Mouse (Mus musculus) heart, embryonic 14.5 days (tissue): Measurements from ENCODE around the gene Dclk2. TPM values are rescaled to one million over a fixed set of nuclear protein-coding genes. Genes with fewer than 3 reads are reported as not detected.

Experiments
- ATAC-seq: fragments of 200-750 bp; cut with Nextera tagmentation; 2 replicates; pipeline ENCODE4 v1.8.0; 2017; ENCODE audit warnings: low read depth, moderate TSS enrichment; ENCODE audit not compliant: insufficient number of reproducible peaks, insufficient read depth, low FRiP score
- H3K27ac ChIP-seq, 2 experiments: fragments of 200-500 bp in 1 of 2; fragments of 300-500 bp in 1 of 2; sonication (generic) in 1 of 2; replicated peaks in 1 of 2; 2 replicates each; pipeline ENCODE4 v1.5.1; 2012 to 2014; ENCODE audit warnings: low read depth in 2 of 2, low read length in 2 of 2, control low read depth in 1 of 2, mild to moderate bottlenecking in 1 of 2, mixed read lengths in 1 of 2; ENCODE audit not compliant: control insufficient read depth in 1 of 2, insufficient read depth in 1 of 2
- H3K27me3 ChIP-seq: fragments of 300-500 bp; sonication (generic); 2 replicates; pipeline ENCODE4 v1.6.1; 2014; ENCODE audit warnings: mild to moderate bottlenecking, low read length, control low read depth; ENCODE audit not compliant: control insufficient read depth, insufficient read depth
- H3K36me3 ChIP-seq: fragments of 300-500 bp; sonication (generic); 2 replicates; pipeline ENCODE4 v1.6.1; 2014; ENCODE audit warnings: mild to moderate bottlenecking, control low read depth, low read length, mixed read lengths; ENCODE audit not compliant: control insufficient read depth, insufficient read depth
- H3K4me1 ChIP-seq, 2 experiments: fragments of 200-500 bp in 1 of 2; fragments of 300-500 bp in 1 of 2; sonication (generic) in 1 of 2; 2 replicates each; pipeline ENCODE4 v1.6.1; 2012 to 2014; ENCODE audit warnings: low read length in 2 of 2, control low read depth in 1 of 2, mixed read lengths in 1 of 2; ENCODE audit not compliant: control insufficient read depth in 2 of 2, insufficient read depth in 2 of 2
- H3K4me2 ChIP-seq: fragments of 300-500 bp; sonication (generic); 2 replicates; pipeline ENCODE4 v1.6.1; 2014; ENCODE audit warnings: mild to moderate bottlenecking, low read length
- H3K4me3 ChIP-seq, 2 experiments: fragments of 200-500 bp in 1 of 2; fragments of 300-500 bp in 1 of 2; sonication (generic) in 1 of 2; 2 replicates each; pipeline ENCODE4 v1.5.1; 2012 to 2014; ENCODE audit warnings: low read length in 2 of 2, mild to moderate bottlenecking in 2 of 2, control low read depth in 1 of 2, low read depth in 1 of 2, moderate library complexity in 1 of 2; ENCODE audit not compliant: control insufficient read depth in 1 of 2, insufficient read depth in 1 of 2
- H3K9ac ChIP-seq: fragments of 300-500 bp; sonication (generic); 2 replicates; pipeline ENCODE4 v1.6.1; 2014; ENCODE audit warnings: mild to moderate bottlenecking, low read length
- H3K9me3 ChIP-seq: fragments of 300-500 bp; sonication (generic); 2 replicates; pipeline ENCODE4 v1.6.1; 2016; ENCODE audit warnings: low read length, control low read depth; ENCODE audit not compliant: control insufficient read depth
- WGBS: fragments of 180-500 bp; shearing (Covaris S2); extraction: QIAGEN DNeasy Blood & Tissue Kit; methylation state at CpG from one replicate; pipeline ENCODE4 v1.1.7; 2014; 5-methylcytosine and 5-hydroxymethylcytosine counted together
- polyA plus RNA-seq: library from polyadenylated mRNA; unstranded; fragments of >200 nt; fragmentation: Nextera tagmentation; extraction: Ambion mirVana; gene quantifications from 2 replicates; pipeline ENCODE4 v1.2.1, GENCODE M21; 2014

The Dclk2 gene
- polyA plus RNA-seq, 1 experiment from 2014 or later = 3.2 TPM

- H3K9ac ChIP-seq = no peak overlapping the region
- 23% methylated on average over 3 of the region's 3 CpGs for WGBS
- no peak overlapping the region for H3K4me2 ChIP-seq
- H3K4me1 ChIP-seq = peaks cover 4 to 12% of the 10 kb centered on the region in 2 experiments; a peak in 3 of 4 replicates
- no peaks in the 10 kb centered on the region for H3K9me3 ChIP-seq
- ATAC-seq = no peak
- no peak overlapping the region for H3K4me3 ChIP-seq
- no peaks in the 10 kb centered on the region for H3K27me3 ChIP-seq
- no peak overlapping the region for H3K27ac ChIP-seq
- H3K36me3 ChIP-seq = no peaks in the 10 kb centered on the region
Observed at GRCm38 (mm10) chr3:86868721-86869120, 51.9 kb downstream of the Dclk2 start.

DNA sequence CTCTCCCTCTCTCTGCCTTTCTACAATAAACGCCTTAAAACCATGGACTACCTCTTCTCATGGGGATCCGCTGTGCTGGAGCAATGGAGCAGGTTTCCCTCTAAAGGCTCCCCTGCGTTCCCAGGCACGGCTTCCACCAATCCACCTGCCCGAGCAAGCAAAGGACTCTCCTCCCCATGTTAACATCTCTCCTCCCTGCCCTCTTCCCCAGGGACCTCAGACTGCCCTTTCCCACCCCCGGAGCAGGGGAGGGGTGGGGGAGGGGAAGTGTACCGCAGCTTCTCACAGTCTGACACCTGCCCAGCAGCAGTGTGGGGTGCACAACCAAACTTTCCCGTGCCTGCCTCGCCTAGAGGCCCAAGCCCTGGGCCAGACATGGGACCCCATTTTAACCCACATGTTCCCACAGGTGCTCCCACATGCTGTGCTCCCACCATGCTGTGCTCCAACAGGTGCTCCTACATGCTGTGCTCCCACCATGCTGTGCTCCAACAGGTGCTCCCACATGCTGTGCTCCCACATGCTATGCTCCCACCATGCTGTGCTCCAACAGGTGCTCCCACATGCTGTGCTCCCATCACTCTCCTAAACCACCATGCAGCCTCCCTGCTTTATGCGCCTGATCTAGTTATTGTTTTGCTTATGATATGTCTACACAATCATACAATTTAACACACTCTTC, 57.2 kb downstream of the Dclk2 start:
- WGBS = 30% methylated on average over 10 of the region's 10 CpGs
- H3K27ac ChIP-seq = no peak overlapping the region
- H3K4me1 ChIP-seq = peaks cover 2 to 5% of the 10 kb centered on the region in 2 experiments; a peak in 2 of 4 replicates
- no peak overlapping the region for H3K4me2 ChIP-seq
- H3K36me3 ChIP-seq = no peaks in the 10 kb centered on the region
- H3K9ac ChIP-seq = no peak overlapping the region
- H3K4me3 ChIP-seq = no peak overlapping the region
- no peaks in the 10 kb centered on the region for H3K9me3 ChIP-seq
- no peak for ATAC-seq
- H3K27me3 ChIP-seq = no peaks in the 10 kb centered on the region

DNA sequence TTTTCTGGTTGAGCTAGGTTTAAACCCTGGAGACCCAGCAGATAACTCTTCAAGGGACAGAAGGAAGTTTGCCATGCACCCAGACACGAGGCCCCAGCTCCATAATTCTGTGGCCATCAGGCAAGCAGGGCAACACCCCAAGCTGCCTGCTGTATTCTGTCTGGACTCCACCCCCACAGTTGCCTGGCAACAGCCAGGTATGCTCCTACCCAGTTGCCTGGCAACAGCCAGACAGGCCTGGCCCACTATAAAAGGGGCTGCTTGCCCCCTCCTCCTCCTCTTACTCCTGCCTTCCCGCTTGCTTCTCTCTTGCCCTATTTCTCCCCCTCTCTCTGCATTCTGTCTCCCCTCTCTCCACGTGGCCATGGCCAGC, 57.7 kb downstream of the Dclk2 start:
- H3K9me3 ChIP-seq = no peaks in the 10 kb centered on the region
- no peak overlapping the region for H3K4me3 ChIP-seq
- WGBS = 23% methylated on average over 3 of the region's 3 CpGs
- no peaks in the 10 kb centered on the region for H3K4me1 ChIP-seq
- no peaks in the 10 kb centered on the region for H3K36me3 ChIP-seq
- no peak overlapping the region for H3K4me2 ChIP-seq
- ATAC-seq = no peak
- no peak overlapping the region for H3K27ac ChIP-seq
- H3K9ac ChIP-seq = no peak overlapping the region
- no peaks in the 10 kb centered on the region for H3K27me3 ChIP-seq

DNA sequence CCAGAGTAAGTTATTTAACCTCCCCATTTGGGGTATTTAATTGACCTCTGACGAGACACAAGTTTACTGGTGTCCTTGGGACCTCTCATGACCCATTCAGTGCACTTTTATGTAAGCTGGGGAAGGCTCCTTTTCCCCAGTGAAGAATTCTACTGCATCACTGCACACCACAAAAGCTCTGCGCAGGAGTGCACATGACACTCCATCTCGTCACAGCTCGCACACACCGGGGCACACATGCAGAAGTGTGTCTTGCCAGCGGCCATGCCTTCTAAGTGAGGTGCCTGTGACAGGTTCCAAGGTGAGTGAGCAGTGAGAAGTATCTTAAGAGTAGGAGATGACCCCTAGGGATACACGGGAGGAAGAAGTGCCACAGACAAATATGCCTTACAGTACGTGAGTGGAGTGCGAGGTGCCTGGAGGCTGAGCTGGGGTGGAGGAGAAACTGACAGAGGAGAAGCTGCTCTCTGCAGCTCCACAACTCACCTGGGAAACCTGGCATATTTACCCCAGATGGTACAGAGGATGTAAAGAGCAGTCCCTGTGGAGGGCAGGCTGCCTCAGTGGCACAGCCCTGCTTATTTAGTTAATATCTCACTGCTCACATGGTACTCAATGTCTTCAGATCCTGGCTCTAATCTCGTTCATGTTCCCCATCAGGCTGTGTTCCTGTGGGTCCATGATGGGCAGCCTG, 58.3 kb downstream of the Dclk2 start:
- WGBS = 71% methylated on average over 10 of the region's 10 CpGs
- no peaks in the 10 kb centered on the region for H3K4me1 ChIP-seq
- no peak overlapping the region for H3K9ac ChIP-seq
- no peak overlapping the region for H3K27ac ChIP-seq
- H3K9me3 ChIP-seq = no peaks in the 10 kb centered on the region
- H3K27me3 ChIP-seq = no peaks in the 10 kb centered on the region
- ATAC-seq = no peak
- H3K4me2 ChIP-seq = no peak overlapping the region
- H3K36me3 ChIP-seq = no peaks in the 10 kb centered on the region
- no peak overlapping the region for H3K4me3 ChIP-seq

- Histone ChIP-seq H3K9me3 (no peaks in the 10 kb centered on the region), H3K4me3 (no peak overlapping the region), H3K36me3 (no peaks in the 10 kb centered on the region), H3K27me3 (no peaks in the 10 kb centered on the region), H3K4me1 (0 out of 4 replicates have a peak, but pooled peaks cover 0 to 3% of the 10 kb centered on the region in 2 experiments), H3K27ac (no peak overlapping the region), H3K4me2 (no peak overlapping the region), H3K9ac (no peak overlapping the region)
- 92% methylated on average over 2 of the region's 2 CpGs for WGBS
- ATAC-seq = no peak
Observed at GRCm38 (mm10) chr3:86859791-86860190, 60.9 kb downstream of the Dclk2 start.

DNA sequence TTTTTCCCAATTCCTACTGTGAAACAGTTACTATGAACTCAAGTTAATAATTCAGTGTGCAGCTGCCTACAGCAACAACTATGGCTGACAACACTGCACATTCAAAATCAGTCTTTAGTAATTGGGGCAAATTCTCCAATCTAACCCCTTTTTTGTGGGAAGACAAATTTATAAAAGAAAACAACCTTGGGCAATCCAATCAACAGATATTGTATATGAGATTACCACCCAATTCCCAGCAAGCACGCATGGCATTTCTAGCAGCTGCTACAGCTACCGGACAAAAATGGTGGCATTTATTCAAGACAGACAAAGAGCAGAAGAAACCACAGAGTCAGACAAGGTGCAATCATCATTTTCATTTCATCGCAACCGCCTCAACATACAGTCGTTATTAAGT, 62.0 kb downstream of the Dclk2 start:
- H3K4me3 ChIP-seq = no peak overlapping the region
- H3K9ac ChIP-seq = no peak overlapping the region
- no peaks in the 10 kb centered on the region for H3K36me3 ChIP-seq
- H3K4me1 ChIP-seq = 0 out of 4 replicates have a peak, but pooled peaks cover 0 to 3% of the 10 kb centered on the region in 2 experiments
- no peaks in the 10 kb centered on the region for H3K9me3 ChIP-seq
- no peaks in the 10 kb centered on the region for H3K27me3 ChIP-seq
- no peak overlapping the region for H3K4me2 ChIP-seq
- H3K27ac ChIP-seq = no peak overlapping the region
- ATAC-seq = no peak
- 89% methylated on average over 5 of the region's 5 CpGs for WGBS

GRCm38 (mm10) chr3:86857833-86858398, 62.7 kb downstream of the Dclk2 start:
- H3K27ac ChIP-seq = no peak overlapping the region
- no peaks in the 10 kb centered on the region for H3K27me3 ChIP-seq
- 0 out of 4 replicates have a peak, but pooled peaks cover 0 to 3% of the 10 kb centered on the region in 2 experiments for H3K4me1 ChIP-seq
- H3K4me2 ChIP-seq = no peak overlapping the region
- H3K9me3 ChIP-seq = no peaks in the 10 kb centered on the region
- no peak overlapping the region for H3K4me3 ChIP-seq
- H3K36me3 ChIP-seq = no peaks in the 10 kb centered on the region
- WGBS = 85% methylated on average over 8 of the region's 8 CpGs
- no peak overlapping the region for H3K9ac ChIP-seq
- no peak for ATAC-seq
